Mouse (Mus musculus) C2C12 (cell line): ENCODE data around the gene Ttc24.

Experiments
- CEBPB ChIP-seq: IDR thresholded peaks from one replicate; pipeline ENCODE4 v1.6.1; 2011; ENCODE audit warnings: low read depth, mild to moderate bottlenecking, control low read depth, moderate library complexity
- CTCF ChIP-seq: IDR thresholded peaks from one replicate; pipeline ENCODE4 v1.5.1; 2011; ENCODE audit not compliant: control insufficient read depth, insufficient read depth, insufficient read length
- FOSL1 ChIP-seq: IDR thresholded peaks from one replicate; pipeline ENCODE4 v1.8.0; 2011; ENCODE audit warnings: mild to moderate bottlenecking, low read length; ENCODE audit not compliant: poor library complexity, insufficient read depth, severe bottlenecking
- MAX ChIP-seq: IDR thresholded peaks from one replicate; pipeline ENCODE4 v1.6.1; 2011; ENCODE audit warnings: mild to moderate bottlenecking, control low read depth
- MYOD1 ChIP-seq: IDR thresholded peaks from one replicate; pipeline ENCODE4 v1.6.1; 2011; ENCODE audit warnings: low read depth; ENCODE audit not compliant: control insufficient read depth, insufficient read length
- MYOG ChIP-seq: IDR thresholded peaks from one replicate; pipeline ENCODE4 v1.6.1; 2011; ENCODE audit not compliant: control insufficient read depth, insufficient read length; ENCODE audit errors: extremely low read depth

DNA sequence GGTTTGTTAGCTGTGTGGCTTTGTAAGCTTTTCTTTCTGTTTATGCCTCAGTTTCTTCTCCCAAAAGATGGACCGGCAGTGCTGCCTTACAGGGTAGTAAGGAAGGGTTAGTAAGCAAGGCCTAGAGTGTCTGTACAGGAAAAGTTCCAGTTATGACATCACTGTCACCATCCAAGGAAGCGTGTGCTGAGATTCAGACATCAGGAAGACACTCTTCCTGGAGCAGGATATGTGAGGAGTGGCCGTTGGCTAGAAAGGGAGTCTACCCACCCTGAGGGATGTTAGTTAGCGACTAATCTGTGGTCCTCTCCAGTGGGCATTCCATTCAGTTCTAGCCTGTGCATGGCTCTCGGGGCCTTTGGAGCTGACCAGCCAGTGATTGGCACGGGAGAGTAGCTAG, 24.1 kb upstream of the Ttc24 start:
- TF ChIP-seq CTCF (no peak), FOSL1 (no peak), CEBPB (no peak), MYOD1 (no peak), MYOG (no peak), MAX (no peak)
